In genomic region chr4:129624281-129625028, GRCm38 (mm10) we compare ENCODE assay signal across 8 mouse cellular contexts. TPM values are rescaled to one million over a fixed set of nuclear protein-coding genes. Genes with fewer than 3 reads are reported as not detected.
DNase-seq lines count a peak whose midpoint lies in the region; ATAC-seq and TF ChIP-seq lines count a peak whose summit lies in the region.

No protein-coding gene starts in this region.

- H3K4me2 ChIP-seq in forebrain, embryonic 12.5 days = peak overlapping the region; percentile 82
- peak overlapping the region; percentile 84 for H3K4me2 ChIP-seq in heart, postnatal 0 days (ENCODE audit: low read depth, low read length)
- peak overlapping the region; percentile 69 for H3K4me2 ChIP-seq in liver, embryonic 16.5 days (ENCODE audit: low read depth, low read length)
- peak overlapping the region; percentile 83 for H3K4me2 ChIP-seq in neural tube, embryonic 12.5 days (replicated peaks)

- 2% methylated on average over 18 of the region's 18 CpGs for WGBS in forebrain, embryonic 12.5 days
- 2% methylated on average over 18 of the region's 18 CpGs for WGBS in heart, postnatal 0 days
- WGBS in liver, embryonic 16.5 days (ENCODE audit: insufficient replicate concordance) = under 1% methylated on average over 18 of the region's 18 CpGs
- 1% methylated on average over 18 of the region's 18 CpGs for WGBS in neural tube, embryonic 12.5 days

- no peaks in the 10 kb centered on the region for H3K27me3 ChIP-seq in forebrain, embryonic 12.5 days
- no peaks in the 10 kb centered on the region for H3K27me3 ChIP-seq in heart, postnatal 0 days (ENCODE audit: control insufficient read depth, insufficient read depth, low read length)
- no peaks in the 10 kb centered on the region for H3K27me3 ChIP-seq in liver, embryonic 16.5 days (ENCODE audit: control insufficient read depth, insufficient read depth, low read depth, low read length)
- no peaks in the 10 kb centered on the region for H3K27me3 ChIP-seq in neural tube, embryonic 12.5 days (replicated peaks)
- no peaks in the 10 kb centered on the region for H3K27me3 ChIP-seq in testis, adult 2 months (ENCODE audit: control insufficient read depth, insufficient read depth, low read length)

- peaks cover 29% of the 10 kb centered on the region for H3K36me3 ChIP-seq in ES-E14 (ENCODE audit: control insufficient read depth, insufficient read depth, low read length, poor library complexity, severe bottlenecking)
- H3K36me3 ChIP-seq in forebrain, embryonic 12.5 days (replicated peaks) = peaks cover 36% of the 10 kb centered on the region
- peaks cover 43% of the 10 kb centered on the region for H3K36me3 ChIP-seq in heart, postnatal 0 days (replicated peaks; ENCODE audit: control insufficient read depth, insufficient read depth, low read length)
- peaks cover 24% of the 10 kb centered on the region for H3K36me3 ChIP-seq in liver, embryonic 16.5 days (ENCODE audit: control insufficient read depth, insufficient read depth)
- peaks cover 38% of the 10 kb centered on the region for H3K36me3 ChIP-seq in neural tube, embryonic 12.5 days
- H3K36me3 ChIP-seq in testis, adult 2 months (ENCODE audit: control insufficient read depth, insufficient read depth, low read length) = no peaks in the 10 kb centered on the region; the same call in 1 of the 2 replicates

- H3K4me1 ChIP-seq in ES-E14 (ENCODE audit: control insufficient read depth in 2 of 2, insufficient read depth in 2 of 2, low read length in 2 of 2, poor library complexity in 1 of 2) = peaks cover 0 to 7% of the 10 kb centered on the region in 2 experiments; a peak in 1 of 4 replicates
- H3K4me1 ChIP-seq in forebrain, embryonic 12.5 days = peaks cover 32% of the 10 kb centered on the region
- peaks cover 30% of the 10 kb centered on the region for H3K4me1 ChIP-seq in heart, postnatal 0 days (ENCODE audit: control insufficient read depth, insufficient read depth)
- H3K4me1 ChIP-seq in liver, embryonic 16.5 days (ENCODE audit: control insufficient read depth, low read depth, low read length) = peaks cover 30% of the 10 kb centered on the region
- H3K4me1 ChIP-seq in neural tube, embryonic 12.5 days = peaks cover 27% of the 10 kb centered on the region
- peaks cover 23% of the 10 kb centered on the region for H3K4me1 ChIP-seq in testis, adult 2 months (ENCODE audit: control insufficient read depth, insufficient read depth, low read length)

- peak; percentile 71 for DNase-seq in ES-E14 (ENCODE audit: low read depth, low spot score)
- peak; percentile 83 for DNase-seq in c-Kit-positive CD71-positive TER-119-positive erythroid progenitor cells, embryonic 14.5 days (ENCODE audit: low spot score)
- DNase-seq in heart, postnatal 0 days (ENCODE audit: low spot score) = peak; percentile 96
- peak; percentile 80 to 90 for DNase-seq in kidney, postnatal 4 days

- H3K27ac ChIP-seq in ES-E14 (ENCODE audit: insufficient read depth, low read depth, low read length, poor library complexity, severe bottlenecking) = no peak overlapping the region
- H3K27ac ChIP-seq in forebrain, embryonic 12.5 days = peak overlapping the region; percentile 91
- H3K27ac ChIP-seq in heart, postnatal 0 days (ENCODE audit: low read depth) = peak overlapping the region; percentile 89
- H3K27ac ChIP-seq in liver, embryonic 16.5 days (ENCODE audit: low read length) = peak overlapping the region; percentile 75
- H3K27ac ChIP-seq in neural tube, embryonic 12.5 days = peak overlapping the region; percentile 74
- H3K27ac ChIP-seq in testis, adult 2 months (ENCODE audit: control insufficient read depth, insufficient read depth, low read depth, low read length) = peak overlapping the region; percentile 86

- in situ Hi-C loops in ES-E14 (cut with MboI; ENCODE audit: low sequenced_read_pairs in 2 of 2, unreplicated experiment in 2 of 2) = no loop called here

- H3K9me3 ChIP-seq in ES-E14 (ENCODE audit: control insufficient read depth, insufficient read depth, low read depth, low read length) = no peaks in the 10 kb centered on the region
- H3K9me3 ChIP-seq in forebrain, embryonic 12.5 days = no peaks in the 10 kb centered on the region
- H3K9me3 ChIP-seq in heart, postnatal 0 days (replicated peaks; ENCODE audit: control insufficient read depth, low read length) = no peaks in the 10 kb centered on the region
- no peaks in the 10 kb centered on the region for H3K9me3 ChIP-seq in liver, embryonic 16.5 days (replicated peaks; ENCODE audit: control insufficient read depth, low read length)
- H3K9me3 ChIP-seq in neural tube, embryonic 12.5 days = no peaks in the 10 kb centered on the region

- TF ChIP-seq CTCF in heart, postnatal 0 days (IDR thresholded peaks at IDR 0.05; ENCODE audit: low read depth) = no peak
- no peak for TF ChIP-seq CTCF in testis, adult 2 months (IDR thresholded peaks at IDR 0.05; ENCODE audit: control insufficient read depth, insufficient read depth, insufficient replicate concordance, low read depth, low read length)

- peak; percentile 43; the same call in 1 of the 2 replicates for TF ChIP-seq POLR2A in testis, adult 2 months (IDR thresholded peaks at IDR 0.05; ENCODE audit: control insufficient read depth, low read depth, low read length)

- peak; percentile 90 for ATAC-seq in forebrain, embryonic 12.5 days (ENCODE audit: low FRiP score)
- ATAC-seq in heart, postnatal 0 days (ENCODE audit: insufficient read depth, low read depth) = peak; percentile 92
- ATAC-seq in liver, embryonic 16.5 days (ENCODE audit: low read depth) = peak; percentile 95
- ATAC-seq in neural tube, embryonic 12.5 days (ENCODE audit: low FRiP score, low read depth) = peak; percentile 86

- 0 out of 2 replicates have a peak, but pooled peaks have one; percentile 8 for TF ChIP-seq EP300 in heart, postnatal 0 days (IDR thresholded peaks at IDR 0.05; ENCODE audit: low read depth)

- peak overlapping the region in 1 of 2 experiments; percentile 48; a peak in 2 of 4 replicates for H3K4me3 ChIP-seq in ES-E14 (ENCODE audit: insufficient read depth in 1 of 2, low read depth in 1 of 2, low read length in 2 of 2, poor library complexity in 1 of 2, severe bottlenecking in 1 of 2)
- peak overlapping the region; percentile 66 for H3K4me3 ChIP-seq in forebrain, embryonic 12.5 days (replicated peaks)
- peak overlapping the region; percentile 65 for H3K4me3 ChIP-seq in heart, postnatal 0 days (ENCODE audit: low read depth, low read length)
- H3K4me3 ChIP-seq in liver, embryonic 16.5 days (ENCODE audit: low read depth, low read length) = peak overlapping the region; percentile 61
- peak overlapping the region; percentile 63 for H3K4me3 ChIP-seq in neural tube, embryonic 12.5 days
- H3K4me3 ChIP-seq in testis, adult 2 months (ENCODE audit: control insufficient read depth, low read depth, low read length) = peak overlapping the region; percentile 26

- no peak overlapping the region for H3K9ac ChIP-seq in ES-E14 (ENCODE audit: insufficient read depth, low read depth, low read length, poor library complexity, severe bottlenecking)
- peak overlapping the region; percentile 84 for H3K9ac ChIP-seq in forebrain, embryonic 12.5 days
- peak overlapping the region; percentile 71 for H3K9ac ChIP-seq in heart, postnatal 0 days (replicated peaks; ENCODE audit: low read depth, low read length)
- peak overlapping the region; percentile 59 for H3K9ac ChIP-seq in liver, embryonic 16.5 days (ENCODE audit: low read depth, low read length)
- peak overlapping the region; percentile 76 for H3K9ac ChIP-seq in neural tube, embryonic 12.5 days

RNA-seq across cellular contexts. Expression of gene Ccdc28b, which starts 0.7 kb away (rescaled TPM):
- 9.1 and 11.1 TPM in 2 replicates for total RNA-seq in ES-E14 (2012; rRNA removed)
- 75.4 and 79.2 TPM in 2 replicates for polyA plus RNA-seq in forebrain, embryonic 12.5 days (2016; fragmentation: Nextera tagmentation; extraction: Ambion mirVana)
- total RNA-seq in heart, postnatal 0 days (2014; rRNA removed; ENCODE audit: low replicate concordance) = 41.9 and 55.1 TPM in 2 replicates
- polyA plus RNA-seq in heart, postnatal 0 days (2015; fragmentation: Nextera tagmentation; extraction: Ambion mirVana) = 58.0 and 58.6 TPM in 2 replicates
- 11.2 and 12.7 TPM in 2 replicates for polyA plus RNA-seq in liver, embryonic 16.5 days (2015; fragmentation: Nextera tagmentation; extraction: Ambion mirVana)
- polyA plus RNA-seq in neural tube, embryonic 12.5 days (2016; fragmentation: Nextera tagmentation; extraction: Ambion mirVana) = 103 and 107 TPM in 2 replicates
- polyA plus RNA-seq in testis, adult 2 months (2012; rRNA removed) = 13.8 and 14.1 TPM in 2 replicates

RNA-seq across cellular contexts. Expression of gene Iqcc, which starts 5.6 kb away (rescaled TPM):
- 7.9 and 8.7 TPM in 2 replicates for total RNA-seq in ES-E14 (2012; rRNA removed)
- polyA plus RNA-seq in forebrain, embryonic 12.5 days (2016; fragmentation: Nextera tagmentation; extraction: Ambion mirVana) = 26.5 and 27.4 TPM in 2 replicates
- 6.3 TPM in 2 replicates for total RNA-seq in heart, postnatal 0 days (2014; rRNA removed; ENCODE audit: low replicate concordance)
- polyA plus RNA-seq in heart, postnatal 0 days (2015; fragmentation: Nextera tagmentation; extraction: Ambion mirVana) = 23.0 and 26.3 TPM in 2 replicates
- polyA plus RNA-seq in liver, embryonic 16.5 days (2015; fragmentation: Nextera tagmentation; extraction: Ambion mirVana) = 7.5 and 8.0 TPM in 2 replicates
- polyA plus RNA-seq in neural tube, embryonic 12.5 days (2016; fragmentation: Nextera tagmentation; extraction: Ambion mirVana) = 32.5 and 32.6 TPM in 2 replicates
- polyA plus RNA-seq in testis, adult 2 months (2012; rRNA removed) = 45.7 and 46.2 TPM in 2 replicates

RNA-seq across cellular contexts. Expression of gene Dcdc2b, which starts 10.4 kb away (rescaled TPM):
- 0.71 and 1.2 TPM in 2 replicates for total RNA-seq in ES-E14 (2012; rRNA removed)
- polyA plus RNA-seq in forebrain, embryonic 12.5 days (2016; fragmentation: Nextera tagmentation; extraction: Ambion mirVana) = 2.6 and 2.9 TPM in 2 replicates
- 9.8 TPM in 1 of 2 replicates, not detected in the other for total RNA-seq in heart, postnatal 0 days (2014; rRNA removed; ENCODE audit: low replicate concordance)
- 1.5 and 1.9 TPM in 2 replicates for polyA plus RNA-seq in heart, postnatal 0 days (2015; fragmentation: Nextera tagmentation; extraction: Ambion mirVana)
- polyA plus RNA-seq in liver, embryonic 16.5 days (2015; fragmentation: Nextera tagmentation; extraction: Ambion mirVana) = 0.46 and 0.91 TPM in 2 replicates
- polyA plus RNA-seq in neural tube, embryonic 12.5 days (2016; fragmentation: Nextera tagmentation; extraction: Ambion mirVana) = 3.1 and 3.3 TPM in 2 replicates
- 15.5 and 19.4 TPM in 2 replicates for polyA plus RNA-seq in testis, adult 2 months (2012; rRNA removed)

RNA-seq across cellular contexts. Expression of gene Txlna, which starts 16.4 kb away (rescaled TPM):
- 61.5 and 72.9 TPM in 2 replicates for total RNA-seq in ES-E14 (2012; rRNA removed)
- polyA plus RNA-seq in forebrain, embryonic 12.5 days (2016; fragmentation: Nextera tagmentation; extraction: Ambion mirVana) = 97.1 and 111 TPM in 2 replicates
- 28.3 and 28.5 TPM in 2 replicates for total RNA-seq in heart, postnatal 0 days (2014; rRNA removed; ENCODE audit: low replicate concordance)
- 22.7 and 23.2 TPM in 2 replicates for polyA plus RNA-seq in heart, postnatal 0 days (2015; fragmentation: Nextera tagmentation; extraction: Ambion mirVana)
- polyA plus RNA-seq in liver, embryonic 16.5 days (2015; fragmentation: Nextera tagmentation; extraction: Ambion mirVana) = 22.1 and 24.2 TPM in 2 replicates
- 77.6 and 83.5 TPM in 2 replicates for polyA plus RNA-seq in neural tube, embryonic 12.5 days (2016; fragmentation: Nextera tagmentation; extraction: Ambion mirVana)
- 15.3 and 15.9 TPM in 2 replicates for polyA plus RNA-seq in testis, adult 2 months (2012; rRNA removed)

RNA-seq across cellular contexts. Expression of gene Tmem234, which starts 24.0 kb away (rescaled TPM):
- total RNA-seq in ES-E14 (2012; rRNA removed) = 172 and 193 TPM in 2 replicates
- 161 and 163 TPM in 2 replicates for polyA plus RNA-seq in forebrain, embryonic 12.5 days (2016; fragmentation: Nextera tagmentation; extraction: Ambion mirVana)
- 108 and 115 TPM in 2 replicates for total RNA-seq in heart, postnatal 0 days (2014; rRNA removed; ENCODE audit: low replicate concordance)
- 150 and 161 TPM in 2 replicates for polyA plus RNA-seq in heart, postnatal 0 days (2015; fragmentation: Nextera tagmentation; extraction: Ambion mirVana)
- polyA plus RNA-seq in liver, embryonic 16.5 days (2015; fragmentation: Nextera tagmentation; extraction: Ambion mirVana) = 104 and 106 TPM in 2 replicates
- 175 and 183 TPM in 2 replicates for polyA plus RNA-seq in neural tube, embryonic 12.5 days (2016; fragmentation: Nextera tagmentation; extraction: Ambion mirVana)
- polyA plus RNA-seq in testis, adult 2 months (2012; rRNA removed) = 50.1 and 56.2 TPM in 2 replicates
